Mouse (Mus musculus) E14TG2a.4 (cell line): Measurements from ENCODE around the gene Syn3.

Source experiments
- H3K27me3 ChIP-seq: 2 replicates; pipeline ENCODE4 v1.6.1; 2014; ENCODE audit warnings: low read length, control low read depth; ENCODE audit not compliant: insufficient read depth
- H3K36me3 ChIP-seq: 2 replicates; pipeline ENCODE4 v1.6.1; 2014; ENCODE audit warnings: low read length, control low read depth; ENCODE audit not compliant: insufficient read depth
- H3K4me1 ChIP-seq: replicated peaks from 2 replicates; pipeline ENCODE4 v1.6.1; 2014; ENCODE audit warnings: low read depth, low read length, control low read depth
- H3K4me3 ChIP-seq: replicated peaks from 2 replicates; pipeline ENCODE4 v1.5.1; 2014; ENCODE audit warnings: mild to moderate bottlenecking, low read length
- H3K9me3 ChIP-seq: 2 replicates; pipeline ENCODE4 v1.6.1; 2014; ENCODE audit warnings: low read length, control low read depth
- CTCF ChIP-seq: conservative IDR thresholded peaks from 2 replicates; pipeline ENCODE4 v1.5.1; 2014; ENCODE audit warnings: low read length
- NANOG ChIP-seq: IDR thresholded peaks from 2 replicates; pipeline ENCODE4 v1.6.1; 2014; ENCODE audit warnings: borderline replicate concordance, low read length, mixed read lengths
- POU5F1 ChIP-seq: IDR thresholded peaks from 2 replicates; pipeline ENCODE4 v1.6.1; 2014; ENCODE audit warnings: low read length, borderline replicate concordance

The Syn3 gene

DNA sequence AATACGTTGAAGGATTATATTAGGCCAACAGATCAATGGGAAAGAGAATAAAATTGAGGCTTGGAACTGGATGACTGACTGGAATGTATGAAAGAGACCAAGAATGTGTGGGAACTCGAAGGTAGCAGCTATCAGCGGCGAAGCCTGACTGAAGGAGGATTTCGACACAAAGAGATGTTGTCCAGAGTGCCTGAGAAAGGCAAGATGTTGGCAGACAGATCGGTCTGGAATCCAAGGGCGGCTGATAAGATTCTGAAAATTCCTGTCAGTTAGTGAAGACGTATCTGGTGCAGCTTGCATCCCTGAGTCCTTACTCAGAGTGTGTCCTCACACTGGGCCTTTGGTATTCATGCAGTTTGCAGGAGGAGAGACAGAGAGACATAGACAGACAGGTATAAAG, 81.9 kb downstream of the Syn3 start:
- H3K9me3 ChIP-seq = peaks cover 3% of the 10 kb centered on the region; the same call in 1 of the 2 replicates
- H3K4me3 ChIP-seq = no peak overlapping the region
- TF ChIP-seq NANOG = no peak
- TF ChIP-seq CTCF = no peak
- TF ChIP-seq POU5F1 = no peak
- no peaks in the 10 kb centered on the region for H3K36me3 ChIP-seq
- no peaks in the 10 kb centered on the region for H3K27me3 ChIP-seq
- H3K4me1 ChIP-seq = no peaks in the 10 kb centered on the region

DNA sequence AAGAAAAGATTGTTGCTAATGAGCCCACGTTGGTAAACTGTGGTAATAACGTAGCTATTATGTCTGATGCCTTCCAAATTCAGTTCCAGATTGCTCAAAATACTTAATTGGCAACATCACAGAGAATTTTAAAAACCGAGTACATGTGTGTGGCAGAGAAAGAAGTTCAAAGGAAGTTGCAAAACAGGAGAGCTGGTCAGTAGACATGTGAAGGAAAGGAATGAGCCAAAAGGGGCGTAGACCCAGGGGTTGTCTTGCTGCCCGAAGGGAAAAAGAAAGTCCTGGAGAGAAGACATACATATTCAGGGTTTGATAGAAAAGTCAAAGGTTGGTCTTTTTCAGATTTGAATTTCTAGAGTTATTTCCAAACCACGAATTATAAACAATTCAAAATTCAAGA, 87.8 kb downstream of the Syn3 start:
- Histone ChIP-seq H3K36me3 (no peaks in the 10 kb centered on the region), H3K4me1 (no peaks in the 10 kb centered on the region)
- TF ChIP-seq CTCF (no peak), POU5F1 (no peak), NANOG (no peak)

GRCm38 (mm10) chr10:86406952-86407351, 91.7 kb downstream of the Syn3 start:
- TF ChIP-seq CTCF (no peak), POU5F1 (no peak), NANOG (no peak)
- Histone ChIP-seq H3K9me3 (no peaks in the 10 kb centered on the region), H3K27me3 (no peaks in the 10 kb centered on the region), H3K36me3 (no peaks in the 10 kb centered on the region), H3K4me1 (no peaks in the 10 kb centered on the region), H3K4me3 (no peak overlapping the region)

More for the DNA sequence above, 87.8 kb downstream of the Syn3 start:
- Histone ChIP-seq H3K27me3 (no peaks in the 10 kb centered on the region), H3K9me3 (no peaks in the 10 kb centered on the region), H3K4me3 (no peak overlapping the region)

GRCm38 (mm10) chr10:86398347-86398720, 100.4 kb downstream of the Syn3 start:
- no peak overlapping the region for H3K4me3 ChIP-seq
- no peaks in the 10 kb centered on the region for H3K27me3 ChIP-seq
- no peaks in the 10 kb centered on the region for H3K36me3 ChIP-seq
- no peaks in the 10 kb centered on the region for H3K4me1 ChIP-seq
- H3K9me3 ChIP-seq = no peaks in the 10 kb centered on the region
- TF ChIP-seq CTCF (no peak), POU5F1 (no peak), NANOG (no peak)

DNA sequence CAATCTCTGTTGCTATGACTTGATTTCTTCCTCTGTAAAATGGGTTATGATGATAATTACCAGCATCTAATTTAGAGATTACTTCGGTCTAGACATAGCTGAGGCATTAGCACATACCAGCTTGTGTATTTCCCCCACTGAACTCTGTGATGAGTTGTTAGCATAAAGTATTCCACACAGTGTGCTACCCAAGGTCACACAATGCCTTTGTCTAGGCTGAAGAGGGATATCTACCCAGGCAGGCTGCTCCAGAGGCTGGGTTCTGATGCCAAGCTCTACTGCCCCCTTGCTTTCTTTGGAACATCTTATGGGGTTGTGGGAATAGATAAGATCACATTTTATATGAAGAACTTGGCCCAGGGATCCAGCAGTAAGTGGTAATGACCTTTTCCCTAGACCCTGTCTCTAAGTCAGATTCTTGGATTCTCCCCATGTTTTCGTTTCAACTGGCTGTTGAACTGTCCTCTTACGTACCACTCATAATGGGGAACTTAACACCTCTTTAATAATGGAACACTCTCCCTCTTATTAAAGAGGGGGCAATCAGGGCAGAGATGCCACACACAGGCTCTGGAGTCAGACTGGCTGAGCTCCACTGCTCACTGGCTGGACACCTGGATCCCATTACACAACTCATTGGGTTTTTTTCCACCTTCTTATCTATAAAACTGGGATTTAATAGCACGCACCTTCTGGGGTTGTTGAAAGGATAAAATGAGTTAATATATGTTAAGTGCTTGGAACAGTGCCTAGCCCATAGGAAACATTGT, 100.9 kb downstream of the Syn3 start:
- no peak for TF ChIP-seq POU5F1
- H3K4me3 ChIP-seq = no peak overlapping the region
- H3K36me3 ChIP-seq = no peaks in the 10 kb centered on the region
- no peaks in the 10 kb centered on the region for H3K27me3 ChIP-seq
- no peaks in the 10 kb centered on the region for H3K9me3 ChIP-seq
- no peaks in the 10 kb centered on the region for H3K4me1 ChIP-seq

DNA sequence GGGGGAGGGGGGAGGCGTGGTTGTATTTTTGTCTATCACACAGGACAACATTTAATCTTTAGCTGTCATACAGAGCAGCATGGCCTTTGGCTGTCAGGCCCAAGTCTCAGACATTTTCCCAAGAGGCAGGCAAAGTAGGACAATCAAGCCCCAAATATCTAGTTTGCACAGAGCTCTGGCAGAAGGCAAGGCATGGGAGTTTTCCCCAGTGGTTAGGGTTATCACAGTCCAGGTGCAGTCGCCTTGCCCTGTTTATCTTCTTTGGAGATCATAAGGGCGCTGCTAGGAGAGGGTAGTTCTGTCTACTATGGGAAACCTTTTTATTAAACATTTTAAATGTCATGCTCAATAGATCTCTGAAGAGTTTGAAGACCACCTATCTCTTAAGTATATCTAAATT, 106.3 kb downstream of the Syn3 start:
- Histone ChIP-seq H3K9me3 (no peaks in the 10 kb centered on the region), H3K27me3 (no peaks in the 10 kb centered on the region), H3K4me1 (peaks cover 15% of the 10 kb centered on the region; the same call in 1 of the 2 replicates), H3K4me3 (no peak overlapping the region), H3K36me3 (no peaks in the 10 kb centered on the region)
- TF ChIP-seq CTCF = no peak
- no peak for TF ChIP-seq NANOG
- TF ChIP-seq POU5F1 = no peak

- no peaks in the 10 kb centered on the region for H3K9me3 ChIP-seq
- no peaks in the 10 kb centered on the region for H3K36me3 ChIP-seq
- H3K27me3 ChIP-seq = no peaks in the 10 kb centered on the region
- H3K4me1 ChIP-seq = peaks cover 15% of the 10 kb centered on the region; the same call in 1 of the 2 replicates
- TF ChIP-seq POU5F1 (no peak), CTCF (no peak)
- no peak overlapping the region for H3K4me3 ChIP-seq
Observed at GRCm38 (mm10) chr10:86389913-86390312, 108.8 kb downstream of the Syn3 start.

- TF ChIP-seq POU5F1 (no peak), NANOG (no peak), CTCF (no peak)
- Histone ChIP-seq H3K9me3 (no peaks in the 10 kb centered on the region), H3K36me3 (no peaks in the 10 kb centered on the region), H3K27me3 (no peaks in the 10 kb centered on the region), H3K4me1 (peaks cover 15% of the 10 kb centered on the region; the same call in 1 of the 2 replicates), H3K4me3 (no peak overlapping the region)
Observed at GRCm38 (mm10) chr10:86389357-86389756, 109.3 kb downstream of the Syn3 start.

- H3K36me3 ChIP-seq = no peaks in the 10 kb centered on the region
- H3K4me1 ChIP-seq = peaks cover 15% of the 10 kb centered on the region; the same call in 1 of the 2 replicates
- H3K4me3 ChIP-seq = no peak overlapping the region
- no peaks in the 10 kb centered on the region for H3K27me3 ChIP-seq
- TF ChIP-seq CTCF = no peak
- no peak for TF ChIP-seq NANOG
- TF ChIP-seq POU5F1 = no peak
- no peaks in the 10 kb centered on the region for H3K9me3 ChIP-seq
Observed at GRCm38 (mm10) chr10:86388803-86389202, 109.9 kb downstream of the Syn3 start.
